Mouse (Mus musculus) liver, adult 2 months (tissue): ENCODE results near the gene Gm9125.
"Not testable (repeated sequence)": the region's sequence is repeated elsewhere in the genome, so short reads cannot be mapped to it uniquely, and the experiment has no call there.

Source experiments
- CTCF ChIP-seq: fragments of 200-500 bp; IDR thresholded peaks from 2 replicates; pipeline ENCODE4 v1.5.1; 2011; ENCODE audit warnings: low read depth, low read length, control low read depth
- POLR2A ChIP-seq: fragments of 200-500 bp; IDR thresholded peaks from 2 replicates; pipeline ENCODE4 v1.6.1; 2011; ENCODE audit warnings: low read length, control low read depth; ENCODE audit not compliant: insufficient read depth; ENCODE audit errors: extremely low read depth

DNA sequence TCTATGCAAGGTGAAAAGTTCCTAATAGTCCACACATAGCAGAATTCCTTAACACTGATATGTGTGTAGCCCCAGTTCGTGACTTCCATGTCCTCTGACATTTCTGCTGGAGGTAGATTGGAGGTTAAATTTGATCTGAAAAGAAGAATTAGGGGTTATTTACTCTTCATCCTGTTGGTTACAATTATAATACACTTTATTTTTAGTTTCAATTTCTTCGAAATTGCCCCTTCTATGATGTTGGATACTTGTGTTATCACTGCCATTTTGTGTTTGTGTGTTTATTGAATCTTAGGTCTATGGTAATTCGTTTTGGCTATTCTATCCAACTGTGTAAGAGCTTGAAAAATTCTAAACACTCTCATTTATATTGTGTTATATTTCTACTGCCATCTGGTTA lies 17.9 kb upstream of the Gm9125 start, which contains the start of gene Gm10697:
- TF ChIP-seq POLR2A, CTCF: not testable (repeated sequence)
